Mouse (Mus musculus) embryonic stem cell, embryonic (primary cell): Measurements from ENCODE around the gene Gm49721.
"Not testable (repeated sequence)": the region's sequence is repeated elsewhere in the genome, so short reads cannot be mapped to it uniquely, and the experiment has no call there.

ENCODE experiments used
- CTCF ChIA-PET, 4 experiments: fragments of 300-600 bp in 2 of 4; fragments of 350-600 bp in 2 of 4; sonication (Branson Sonifier 250); formaldehyde crosslinking; loops; one replicate each; lab custom pipeline; 2022; ENCODE audit warnings: inconsistent platforms in 2 of 4; lab: Charles Lee
- POLR2A ChIA-PET, 4 experiments: fragments of 300-600 bp in 2 of 4; fragments of 350-600 bp in 2 of 4; sonication (Branson Sonifier 250); formaldehyde crosslinking; loops; one replicate each; lab custom pipeline; 2022; ENCODE audit warnings: antibody characterized with exemption in 4 of 4, inconsistent platforms in 1 of 4; lab: Charles Lee

The Gm49721 gene

GRCm38 (mm10) chr17:7033192-7034166, 54.8 kb downstream of the Gm49721 start:
- POLR2A ChIA-PET, CTCF ChIA-PET: not testable (repeated sequence)

- POLR2A ChIA-PET, CTCF ChIA-PET: not testable (repeated sequence)
These were observed 90.4 kb downstream of the Gm49721 start for GRCm38 (mm10) chr17:7068997-7069539.

DNA sequence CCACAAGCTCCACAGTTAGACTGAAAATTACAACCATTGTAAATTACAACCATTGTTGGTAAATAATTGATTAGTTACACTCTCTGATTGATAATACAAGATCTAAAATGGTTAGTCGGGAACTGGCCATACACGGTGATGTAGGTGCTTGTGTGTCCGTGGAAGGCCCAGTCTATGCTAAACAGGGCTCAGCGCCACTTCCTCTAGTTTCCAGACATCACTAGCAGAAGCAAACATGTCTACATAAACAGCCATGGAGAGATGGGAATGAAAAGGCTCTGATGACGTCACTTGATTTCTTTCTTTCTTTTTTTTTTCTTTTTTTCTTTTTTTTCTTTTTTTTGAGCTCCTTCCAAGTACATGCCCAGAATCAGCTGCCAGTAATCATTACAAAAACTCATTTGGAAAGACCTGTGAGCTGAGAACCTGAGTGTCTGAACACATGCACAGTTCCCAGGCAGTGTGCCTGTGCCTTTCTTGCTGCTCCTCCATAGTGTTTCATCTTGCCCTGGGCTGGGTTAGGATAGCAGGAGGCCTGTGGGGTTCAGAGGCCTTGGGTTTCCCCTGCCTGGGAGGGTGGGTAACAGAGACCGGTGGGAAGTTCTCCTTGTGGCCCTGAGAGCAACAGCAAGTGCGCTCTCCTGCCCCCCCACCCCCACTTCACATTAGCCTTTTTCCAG, 91.0 kb downstream of the Gm49721 start:
- POLR2A ChIA-PET, CTCF ChIA-PET: not testable (repeated sequence)

GRCm38 (mm10) chr17:7074494-7074893, 95.8 kb downstream of the Gm49721 start:
- POLR2A ChIA-PET, CTCF ChIA-PET: not testable (repeated sequence)

GRCm38 (mm10) chr17:7075519-7075918, 96.8 kb downstream of the Gm49721 start:
- POLR2A ChIA-PET, CTCF ChIA-PET: not testable (repeated sequence)

DNA sequence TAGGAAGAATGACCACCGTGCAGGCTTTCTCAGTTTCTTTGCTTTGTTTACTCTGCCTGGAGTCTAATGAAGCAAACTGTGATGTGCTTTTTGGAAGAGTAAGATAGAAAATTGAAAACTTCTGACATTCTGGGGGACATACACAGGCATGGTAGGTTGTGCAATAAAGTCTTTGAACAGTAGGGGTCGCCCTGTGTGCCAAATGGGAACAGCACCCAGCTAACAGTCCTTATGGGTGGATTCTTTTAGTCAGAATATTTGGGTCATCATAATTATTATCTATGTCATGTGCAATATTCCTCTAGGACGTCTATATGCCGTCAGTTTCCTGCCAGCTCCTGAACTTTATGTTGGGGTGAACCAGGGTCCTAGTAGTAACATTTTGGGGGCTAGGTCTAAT, 100.9 kb downstream of the Gm49721 start:
- POLR2A ChIA-PET, CTCF ChIA-PET: not testable (repeated sequence)

DNA sequence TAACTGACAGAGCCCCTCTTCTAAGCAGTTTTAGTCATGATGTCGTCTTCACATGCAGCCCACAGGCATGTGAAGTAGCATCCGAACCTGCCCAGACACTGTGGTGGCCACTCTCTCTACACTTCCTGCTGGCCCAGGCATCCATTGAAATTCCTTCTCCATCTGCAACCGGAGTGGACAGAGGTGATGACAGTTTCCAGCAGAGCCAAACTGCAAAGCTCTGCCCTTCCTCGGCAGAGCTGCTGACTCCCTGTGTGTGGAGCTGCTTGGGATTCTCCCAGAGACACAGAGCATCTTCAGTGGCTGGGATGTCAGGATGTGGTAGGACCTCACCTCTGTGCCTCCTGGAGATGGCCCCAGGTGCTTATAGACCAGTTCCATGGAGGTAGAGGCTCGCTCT, 105.8 kb downstream of the Gm49721 start:
- POLR2A ChIA-PET, CTCF ChIA-PET: not testable (repeated sequence)

- CTCF ChIA-PET, POLR2A ChIA-PET: not testable (repeated sequence)
These were observed 106.9 kb downstream of the Gm49721 start for GRCm38 (mm10) chr17:7085469-7086168.

DNA sequence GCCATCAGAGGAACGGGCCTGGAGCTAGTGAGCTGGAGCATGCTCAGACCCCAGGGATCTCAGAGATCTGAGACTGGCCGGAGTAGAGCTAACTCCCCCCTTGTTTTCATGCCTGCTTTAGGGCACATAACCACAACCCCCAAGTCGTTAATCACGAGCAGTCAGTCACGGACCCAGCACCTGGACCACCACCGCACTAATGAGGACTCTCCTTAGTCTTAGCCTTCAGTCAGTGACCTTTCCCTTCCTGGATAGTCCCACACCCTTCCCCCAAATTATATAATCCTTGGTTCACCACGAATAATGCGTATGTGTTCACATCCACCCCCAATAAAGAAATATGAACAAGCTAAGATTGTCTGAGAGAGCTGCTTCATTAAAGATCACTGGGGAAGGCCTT, 108.1 kb downstream of the Gm49721 start:
- POLR2A ChIA-PET, CTCF ChIA-PET: not testable (repeated sequence)
